Comparison of ENCODE assay signal across 30 mouse cellular contexts in the genomic region with DNA sequence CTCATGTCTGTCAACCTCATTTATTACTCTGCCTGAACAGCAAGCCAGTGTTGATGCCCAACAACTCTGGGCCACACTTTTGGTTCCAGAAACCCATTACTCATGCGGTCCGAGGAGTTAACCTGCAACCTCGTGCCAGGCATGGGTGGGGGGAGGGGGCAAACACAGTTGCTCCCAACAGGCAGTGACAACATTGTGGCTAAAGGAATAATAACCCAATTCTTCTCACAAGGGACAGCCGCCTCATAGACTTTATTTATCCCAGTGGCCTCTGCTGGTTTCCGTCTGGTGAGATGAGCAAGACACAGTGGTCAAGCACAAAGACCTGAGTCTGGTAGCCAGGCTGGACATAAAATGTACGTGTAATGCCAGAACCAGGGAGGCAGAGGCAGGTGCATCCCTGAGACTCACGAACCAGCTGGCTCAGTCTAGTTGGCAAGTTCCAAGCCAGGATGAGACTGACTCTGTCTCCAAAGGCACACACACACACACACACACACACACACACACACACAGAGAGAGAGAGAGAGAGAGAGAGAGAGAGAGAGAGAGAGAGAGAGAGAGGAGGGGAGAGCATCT. TPM values are rescaled to one million over a fixed set of nuclear protein-coding genes. Genes with fewer than 3 reads are reported as not detected.
"Had no signal": no experiment of that assay in that cellular context is flagged by ENCODE, and none has a peak within 500 bp of the region (broad histone marks: within the 10 kb centered on the region; RNA-seq: fewer than 3 reads in every experiment).

No protein-coding gene starts in this region.

- H3K9me3 ChIP-seq: heart, embryonic 13.5 days; heart, embryonic 15.5 days; hindbrain, embryonic 13.5 days; hindbrain, embryonic 15.5 days; kidney, embryonic 15.5 days; limb, embryonic 13.5 days; limb, embryonic 15.5 days; liver, embryonic 12.5 days had no signal

- DNase-seq: gastrocnemius, postnatal 14 days; gastrocnemius, postnatal 36 days; heart, adult 11 months; heart, adult 2 months; heart, postnatal 14 days; heart, postnatal 36 days; kidney, adult 11 months; kidney, adult 2 months; kidney, adult 9 months; kidney, postnatal 14 days; kidney, postnatal 36 days; layer of hippocampus, adult 9-11 months; layer of hippocampus, postnatal 36 days; left cerebral cortex, postnatal 4 days had no signal

- H3K27ac ChIP-seq: heart, adult 2 months; heart, embryonic 13.5 days; heart, embryonic 15.5 days; hindbrain, embryonic 13.5 days; hindbrain, embryonic 15.5 days; hindbrain, postnatal 0 days; kidney, embryonic 15.5 days; kidney, postnatal 0 days; limb, embryonic 13.5 days; limb, embryonic 15.5 days; liver, embryonic 12.5 days had no signal

- H3K27me3 ChIP-seq: heart, embryonic 15.5 days; hindbrain, embryonic 13.5 days; hindbrain, embryonic 15.5 days; kidney, embryonic 15.5 days; limb, embryonic 13.5 days; limb, embryonic 15.5 days; liver, embryonic 12.5 days had no signal

- H3K4me2 ChIP-seq: heart, embryonic 11.5 days; heart, embryonic 13.5 days; heart, embryonic 15.5 days; hindbrain, embryonic 13.5 days; hindbrain, embryonic 15.5 days; kidney, embryonic 15.5 days; limb, embryonic 13.5 days; limb, embryonic 15.5 days; liver, embryonic 12.5 days had no signal

- ATAC-seq: hindbrain, postnatal 0 days; intestine, embryonic 16.5 days; liver, embryonic 12.5 days had no signal

- H3K4me3 ChIP-seq: heart, adult 2 months; heart, embryonic 13.5 days; heart, embryonic 15.5 days; hindbrain, embryonic 13.5 days; hindbrain, embryonic 15.5 days; kidney, embryonic 15.5 days; limb, embryonic 13.5 days; limb, embryonic 15.5 days; liver, embryonic 12.5 days had no signal

- H3K9ac ChIP-seq: heart, embryonic 13.5 days; heart, embryonic 15.5 days; hindbrain, embryonic 13.5 days; hindbrain, embryonic 15.5 days; kidney, embryonic 15.5 days; limb, embryonic 13.5 days; limb, embryonic 15.5 days; liver, embryonic 12.5 days had no signal

- H3K4me1 ChIP-seq: hindbrain, embryonic 15.5 days; limb, embryonic 13.5 days; liver, embryonic 12.5 days had no signal

- H3K36me3 ChIP-seq: heart, embryonic 13.5 days; heart, embryonic 15.5 days; hindbrain, embryonic 13.5 days; hindbrain, embryonic 15.5 days; kidney, embryonic 15.5 days; limb, embryonic 13.5 days; limb, embryonic 15.5 days; liver, embryonic 12.5 days had no signal

RNA-seq across cellular contexts. Expression of gene Sctr, which starts 28.9 kb away (rescaled TPM):
- polyA plus RNA-seq: heart, embryonic 11.5 days; heart, embryonic 15.5 days; heart, postnatal 0 days; limb, embryonic 11.5 days; liver, adult 2 months; liver, embryonic 12.5 days had no signal

RNA-seq across cellular contexts. Expression of gene Cfap221, which starts 38.5 kb away (rescaled TPM):
- polyA plus RNA-seq: heart, embryonic 13.5 days; heart, postnatal 0 days; intestine, embryonic 16.5 days; kidney, adult 2 months; kidney, postnatal 0 days; large intestine, adult 2 months; limb, embryonic 11.5 days; limb, embryonic 15.5 days; liver, adult 2 months; liver, embryonic 12.5 days had no signal
